Mouse (Mus musculus): ENCODE results near the gene Psma5. TPM values are rescaled to one million over a fixed set of nuclear protein-coding genes. Genes with fewer than 3 reads are reported as not detected.
A peak's percentile ranks its signal among the peaks of the same experiment; 100 is the strongest.
"Not testable (repeated sequence)": the region's sequence is repeated elsewhere in the genome, so short reads cannot be mapped to it uniquely, and the experiment has no call there.

Gene Psma5
- polyA plus RNA-seq, 1 experiment from 2014 or later = 278 TPM

DNA sequence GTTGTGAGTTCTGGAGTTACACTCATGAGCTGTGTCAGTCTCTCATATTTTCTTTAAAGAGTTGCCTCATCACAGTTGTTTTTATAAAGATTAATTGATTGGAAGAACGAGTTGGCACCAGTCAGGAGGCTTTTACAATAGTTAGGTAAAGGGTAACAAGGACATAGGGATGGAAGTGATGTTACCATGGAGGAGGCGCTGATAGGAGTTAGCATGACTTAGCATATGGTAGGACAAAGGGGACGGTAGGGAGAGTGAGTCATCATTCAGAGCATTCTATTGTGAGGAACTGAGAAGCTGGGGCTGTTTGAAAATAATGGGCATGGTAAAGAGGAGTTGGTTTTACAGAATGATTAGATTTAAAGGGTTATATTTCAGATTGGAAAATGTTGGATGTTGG is 2.6 kb downstream of the Psma5 start:
- H3K27ac ChIP-seq (ENCODE audit: low read length) = no peak overlapping the region
- no peak overlapping the region for H3K4me2 ChIP-seq (ENCODE audit: low read depth, low read length)
- WGBS = 71% methylated on average over 3 of the region's 3 CpGs
- H3K4me1 ChIP-seq (ENCODE audit: control insufficient read depth, insufficient read depth, low read length) = peaks cover 8% of the 10 kb centered on the region
- no peak for ATAC-seq
- no peak overlapping the region for H3K9ac ChIP-seq (ENCODE audit: low read depth, low read length)
- no peaks in the 10 kb centered on the region for H3K9me3 ChIP-seq (ENCODE audit: control insufficient read depth, low read length)
- H3K36me3 ChIP-seq (ENCODE audit: control insufficient read depth, insufficient read depth, low read length) = 0 out of 2 replicates have a peak, but pooled peaks cover 7% of the 10 kb centered on the region
- no peaks in the 10 kb centered on the region for H3K27me3 ChIP-seq (replicated peaks; ENCODE audit: control insufficient read depth, insufficient read depth, low read length)
- H3K4me3 ChIP-seq (ENCODE audit: low read length) = no peak overlapping the region

DNA sequence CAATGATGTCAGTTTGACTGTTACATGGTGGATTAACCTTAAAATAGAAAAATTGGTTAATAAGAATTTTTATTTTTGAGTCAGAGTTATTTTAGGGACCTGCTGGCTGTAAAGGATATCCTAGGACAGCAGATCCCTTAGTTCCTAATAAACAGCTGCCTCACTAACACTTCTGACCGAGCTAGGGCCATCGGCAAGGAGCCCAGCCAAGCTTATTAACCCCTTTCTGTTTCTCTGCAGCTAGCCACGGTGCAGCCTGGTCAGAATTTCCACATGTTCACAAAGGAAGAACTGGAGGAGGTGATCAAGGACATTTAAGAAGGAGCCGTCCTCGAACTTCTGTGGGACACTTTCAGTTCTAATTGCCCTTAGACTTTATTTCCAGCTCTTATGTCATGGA is 22.8 kb downstream of the Psma5 start:
- ATAC-seq; H3K27ac ChIP-seq (ENCODE audit: low read length); H3K4me3 ChIP-seq (ENCODE audit: low read length); H3K27me3 ChIP-seq (replicated peaks; ENCODE audit: control insufficient read depth, insufficient read depth, low read length); H3K9me3 ChIP-seq (ENCODE audit: control insufficient read depth, low read length); H3K9ac ChIP-seq (ENCODE audit: low read depth, low read length); H3K4me1 ChIP-seq (ENCODE audit: control insufficient read depth, insufficient read depth, low read length); H3K36me3 ChIP-seq (ENCODE audit: control insufficient read depth, insufficient read depth, low read length); H3K4me2 ChIP-seq (ENCODE audit: low read depth, low read length): not testable (repeated sequence)
- 67% methylated on average over 5 of the region's 5 CpGs for WGBS

DNA sequence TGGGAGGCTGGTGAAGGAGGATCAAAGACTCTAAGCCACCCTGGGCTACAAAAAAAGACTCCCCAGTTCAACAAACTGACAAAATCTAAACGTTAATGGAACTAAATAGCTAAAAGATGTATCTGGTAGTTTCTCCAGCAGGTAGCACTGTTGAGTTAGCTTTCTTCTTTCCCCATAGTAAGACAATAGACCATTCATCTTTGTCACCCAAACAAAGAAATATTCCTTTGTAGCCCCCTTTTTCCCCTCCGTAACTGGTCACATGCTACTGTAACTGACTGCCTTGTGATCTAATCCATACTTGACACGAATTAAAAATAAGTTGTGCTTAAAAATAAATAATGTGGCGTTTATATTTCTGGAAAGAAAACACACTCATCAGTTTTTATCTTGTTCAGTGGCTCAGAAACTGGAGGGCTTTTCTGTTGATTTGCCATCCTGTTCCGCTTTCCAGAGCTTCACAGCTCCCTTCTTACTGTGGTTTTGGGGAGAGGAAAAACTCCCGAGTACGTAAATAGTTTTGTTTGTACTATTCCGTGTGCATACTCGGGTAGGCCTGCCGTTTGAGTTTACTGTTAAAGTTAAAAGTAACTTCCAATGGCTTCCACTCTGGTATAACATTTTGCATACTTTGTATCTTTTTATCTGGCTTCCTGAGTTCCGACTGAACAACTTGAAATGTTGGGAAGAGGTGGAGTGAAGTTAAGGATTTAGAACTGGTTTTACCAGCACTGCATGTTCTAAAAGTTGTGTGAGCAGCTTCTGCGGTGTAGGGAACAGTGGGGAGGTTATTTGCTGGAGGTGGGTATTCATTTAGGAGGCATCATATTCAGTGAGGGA is 25.9 kb downstream of the Psma5 start:
- Histone ChIP-seq H3K9me3 (ENCODE audit: control insufficient read depth, low read length) (no peaks in the 10 kb centered on the region), H3K27ac (ENCODE audit: low read length) (peak overlapping the region; percentile 20; the same call in 1 of the 2 replicates), H3K9ac (ENCODE audit: low read depth, low read length) (0 out of 2 replicates have a peak overlapping the region, but pooled peaks have one; percentile 33), H3K27me3 (replicated peaks; ENCODE audit: control insufficient read depth, insufficient read depth, low read length) (no peaks in the 10 kb centered on the region; the same call in 1 of the 2 replicates), H3K4me1 (ENCODE audit: control insufficient read depth, insufficient read depth, low read length) (peaks cover 34% of the 10 kb centered on the region), H3K4me2 (ENCODE audit: low read depth, low read length) (peak overlapping the region; percentile 96), H3K4me3 (ENCODE audit: low read length) (peak overlapping the region; percentile 85; the same call in 1 of the 2 replicates), H3K36me3 (ENCODE audit: control insufficient read depth, insufficient read depth, low read length) (no peaks in the 10 kb centered on the region)
- ATAC-seq = no peak
- WGBS = 19% methylated on average over 12 of the region's 12 CpGs

DNA sequence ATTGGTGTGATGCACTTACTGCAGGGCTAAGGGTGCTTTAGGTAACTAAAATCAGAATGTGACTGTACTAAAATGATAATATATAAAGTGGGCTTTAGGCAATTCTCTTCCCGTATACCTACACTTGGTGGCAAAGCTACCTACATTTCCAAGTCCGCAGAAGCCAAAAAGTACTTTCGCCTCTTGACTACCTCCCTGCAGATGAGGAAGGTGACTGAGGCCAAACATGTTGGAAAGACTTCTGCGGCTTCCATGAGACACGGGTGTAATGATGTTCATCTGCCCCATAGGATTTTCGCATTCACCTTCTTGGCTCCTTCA is 26.5 kb downstream of the Psma5 start:
- H3K36me3 ChIP-seq (ENCODE audit: control insufficient read depth, insufficient read depth, low read length) = no peaks in the 10 kb centered on the region
- H3K27ac ChIP-seq (ENCODE audit: low read length) = peak overlapping the region; percentile 41; the same call in 1 of the 2 replicates
- WGBS = 13% methylated on average over 6 of the region's 6 CpGs
- peaks cover 39% of the 10 kb centered on the region for H3K4me1 ChIP-seq (ENCODE audit: control insufficient read depth, insufficient read depth, low read length)
- H3K4me2 ChIP-seq (ENCODE audit: low read depth, low read length) = peak overlapping the region; percentile 96
- H3K9me3 ChIP-seq (ENCODE audit: control insufficient read depth, low read length) = no peaks in the 10 kb centered on the region
- no peak for ATAC-seq
- H3K27me3 ChIP-seq (replicated peaks; ENCODE audit: control insufficient read depth, insufficient read depth, low read length) = no peaks in the 10 kb centered on the region; the same call in 1 of the 2 replicates
- H3K4me3 ChIP-seq (ENCODE audit: low read length) = peak overlapping the region; percentile 85
- H3K9ac ChIP-seq (ENCODE audit: low read depth, low read length) = peak overlapping the region; percentile 82

DNA sequence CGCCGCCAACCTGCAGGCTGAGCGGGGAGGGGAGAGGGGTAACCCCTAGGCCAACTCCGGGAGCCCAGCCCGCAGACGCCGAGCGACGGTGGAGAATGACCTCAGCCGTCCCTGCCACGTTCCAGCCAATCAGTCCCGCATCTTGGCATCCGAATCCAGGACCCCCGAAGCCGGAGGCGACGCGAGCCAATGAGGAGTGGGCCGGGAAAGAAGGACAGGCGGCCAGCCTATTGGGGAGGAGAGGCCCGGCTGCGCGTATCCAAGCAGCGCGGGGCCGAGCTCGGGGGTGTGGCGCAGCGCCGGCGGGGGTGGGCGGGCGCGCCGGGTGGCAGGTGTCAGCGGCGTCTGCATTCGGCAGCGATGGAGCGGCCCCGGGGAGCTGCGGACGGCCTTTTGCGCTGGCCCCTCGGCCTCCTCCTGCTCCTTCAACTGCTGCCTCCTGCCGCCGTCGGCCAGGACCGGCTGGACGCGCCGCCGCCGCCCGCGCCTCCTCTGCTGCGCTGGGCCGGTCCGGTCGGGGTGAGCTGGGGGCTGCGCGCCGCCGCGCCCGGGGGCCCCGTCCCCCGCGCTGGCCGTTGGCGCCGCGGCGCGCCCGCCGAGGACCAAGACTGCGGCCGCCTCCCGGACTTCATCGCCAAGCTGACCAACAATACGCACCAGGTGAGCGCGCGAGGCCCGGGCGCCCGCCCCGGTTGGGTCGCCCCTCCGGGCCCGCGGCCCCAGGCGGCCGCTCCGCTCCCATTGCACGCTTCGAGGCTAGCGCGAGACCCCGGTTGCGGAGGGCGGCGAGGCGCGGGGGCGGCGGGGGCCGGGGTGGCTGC is 27.3 kb downstream of the Psma5 start, which contains the start of gene Sort1:
Gene Sort1, plus strand, starts transcription at position 302 of the 821 bp plus-strand sequence.
- no peaks in the 10 kb centered on the region for H3K36me3 ChIP-seq (ENCODE audit: control insufficient read depth, insufficient read depth, low read length)
- peaks cover 46% of the 10 kb centered on the region for H3K4me1 ChIP-seq (ENCODE audit: control insufficient read depth, insufficient read depth, low read length)
- WGBS = under 1% methylated on average over 89 of the region's 109 CpGs
- H3K9ac ChIP-seq (ENCODE audit: low read depth, low read length) = peak within 1 kb of the TSS; percentile 82
- peak within 1 kb of the TSS; percentile 41 for H3K27ac ChIP-seq (ENCODE audit: low read length)
- peak within 1 kb of the TSS; percentile 96 for H3K4me2 ChIP-seq (ENCODE audit: low read depth, low read length)
- no peaks in the 10 kb centered on the region for H3K9me3 ChIP-seq (ENCODE audit: control insufficient read depth, low read length)
- H3K27me3 ChIP-seq (replicated peaks; ENCODE audit: control insufficient read depth, insufficient read depth, low read length) = no peaks in the 10 kb centered on the region; the same call in 1 of the 2 replicates
- ATAC-seq = peak; percentile 95
- H3K4me3 ChIP-seq (ENCODE audit: low read length) = peak within 1 kb of the TSS; percentile 85

DNA sequence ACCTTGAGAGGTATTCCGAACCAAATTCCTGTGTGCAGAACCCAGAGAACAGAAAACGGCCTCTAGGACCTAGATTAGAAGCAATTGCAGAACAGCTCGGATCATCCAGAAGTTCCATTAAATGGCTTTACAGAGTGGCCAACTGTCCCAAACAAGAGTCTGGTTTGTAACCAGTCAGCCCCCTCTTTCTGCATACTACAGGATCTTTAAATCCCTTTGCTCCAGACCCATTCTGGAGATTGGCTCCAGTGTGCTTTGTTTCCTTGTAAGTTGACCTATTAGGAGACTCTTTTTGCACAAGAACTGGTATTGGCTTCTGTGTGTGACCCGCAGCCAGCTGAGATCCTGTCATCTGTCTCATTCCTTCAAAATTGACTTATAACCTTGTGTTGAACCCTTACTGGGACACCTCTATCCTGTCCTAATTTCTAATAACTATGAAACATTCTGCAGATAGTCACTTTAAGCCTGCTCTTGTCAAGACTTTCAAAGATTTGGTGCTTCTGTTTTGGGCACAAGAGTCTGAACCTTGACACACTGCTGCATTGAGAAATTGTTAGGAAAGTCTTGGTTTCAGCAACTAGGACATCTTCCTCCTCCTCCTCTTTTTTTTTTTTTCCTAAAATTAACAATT is 28.5 kb downstream of the Psma5 start:
- no peak for ATAC-seq
- WGBS = 55% methylated on average over 4 of the region's 4 CpGs
- peaks cover 48% of the 10 kb centered on the region for H3K4me1 ChIP-seq (ENCODE audit: control insufficient read depth, insufficient read depth, low read length)

DNA sequence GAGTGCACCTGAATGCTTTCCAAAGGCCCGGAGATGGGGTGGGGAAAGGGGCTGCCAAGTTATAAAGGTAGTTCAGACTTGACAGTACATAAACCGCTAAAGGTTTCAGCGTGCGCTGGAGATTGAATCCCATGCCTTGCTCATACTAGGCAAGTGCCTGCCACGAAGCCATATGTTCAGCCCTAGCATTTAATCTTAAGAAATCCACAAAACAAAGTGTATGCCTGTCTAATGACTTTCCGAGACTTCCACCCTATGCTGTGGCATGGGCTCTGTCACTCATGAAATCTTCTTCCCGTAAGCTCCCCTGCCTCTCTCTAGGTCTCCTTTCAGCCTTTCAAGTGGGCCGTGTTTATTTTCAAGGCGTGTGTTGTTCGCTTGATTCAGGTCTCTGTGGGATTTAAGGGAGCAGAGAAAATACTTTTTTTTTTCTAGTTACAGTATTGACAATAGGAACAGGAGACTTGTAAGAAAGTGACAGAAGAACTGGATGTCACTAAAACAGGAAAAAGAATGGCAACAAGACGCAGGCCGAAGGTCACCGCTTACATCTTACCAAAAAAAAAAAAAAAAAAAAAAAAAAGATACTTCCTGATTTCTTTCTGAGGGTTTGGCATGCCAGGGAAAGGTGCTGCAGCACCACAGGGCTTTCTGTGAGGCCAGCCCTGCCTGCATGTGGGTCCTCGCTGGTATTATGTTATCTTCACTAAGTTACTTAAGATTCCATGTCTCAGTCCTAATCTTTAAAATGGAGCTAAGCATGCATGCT is 30.1 kb downstream of the Psma5 start:
- Histone ChIP-seq H3K27me3 (replicated peaks; ENCODE audit: control insufficient read depth, insufficient read depth, low read length) (no peaks in the 10 kb centered on the region; the same call in 1 of the 2 replicates), H3K4me1 (ENCODE audit: control insufficient read depth, insufficient read depth, low read length) (peaks cover 48% of the 10 kb centered on the region), H3K4me3 (ENCODE audit: low read length) (no peak overlapping the region), H3K4me2 (ENCODE audit: low read depth, low read length) (no peak overlapping the region), H3K9me3 (ENCODE audit: control insufficient read depth, low read length) (no peaks in the 10 kb centered on the region), H3K27ac (ENCODE audit: low read length) (peak overlapping the region; percentile 64), H3K36me3 (ENCODE audit: control insufficient read depth, insufficient read depth, low read length) (no peaks in the 10 kb centered on the region), H3K9ac (ENCODE audit: low read depth, low read length) (0 out of 2 replicates have a peak overlapping the region, but pooled peaks have one; percentile 35)
- 50% methylated on average over 14 of the region's 14 CpGs for WGBS
- ATAC-seq = no peak

More for the DNA sequence above, 28.5 kb downstream of the Psma5 start:
- Histone ChIP-seq H3K9me3 (ENCODE audit: control insufficient read depth, low read length) (no peaks in the 10 kb centered on the region), H3K27ac (ENCODE audit: low read length) (no peak overlapping the region), H3K9ac (ENCODE audit: low read depth, low read length) (peak overlapping the region; percentile 82; the same call in 1 of the 2 replicates), H3K4me2 (ENCODE audit: low read depth, low read length) (peak overlapping the region; percentile 96), H3K27me3 (replicated peaks; ENCODE audit: control insufficient read depth, insufficient read depth, low read length) (no peaks in the 10 kb centered on the region; the same call in 1 of the 2 replicates), H3K4me3 (ENCODE audit: low read length) (peak overlapping the region; percentile 85), H3K36me3 (ENCODE audit: control insufficient read depth, insufficient read depth, low read length) (no peaks in the 10 kb centered on the region)

DNA sequence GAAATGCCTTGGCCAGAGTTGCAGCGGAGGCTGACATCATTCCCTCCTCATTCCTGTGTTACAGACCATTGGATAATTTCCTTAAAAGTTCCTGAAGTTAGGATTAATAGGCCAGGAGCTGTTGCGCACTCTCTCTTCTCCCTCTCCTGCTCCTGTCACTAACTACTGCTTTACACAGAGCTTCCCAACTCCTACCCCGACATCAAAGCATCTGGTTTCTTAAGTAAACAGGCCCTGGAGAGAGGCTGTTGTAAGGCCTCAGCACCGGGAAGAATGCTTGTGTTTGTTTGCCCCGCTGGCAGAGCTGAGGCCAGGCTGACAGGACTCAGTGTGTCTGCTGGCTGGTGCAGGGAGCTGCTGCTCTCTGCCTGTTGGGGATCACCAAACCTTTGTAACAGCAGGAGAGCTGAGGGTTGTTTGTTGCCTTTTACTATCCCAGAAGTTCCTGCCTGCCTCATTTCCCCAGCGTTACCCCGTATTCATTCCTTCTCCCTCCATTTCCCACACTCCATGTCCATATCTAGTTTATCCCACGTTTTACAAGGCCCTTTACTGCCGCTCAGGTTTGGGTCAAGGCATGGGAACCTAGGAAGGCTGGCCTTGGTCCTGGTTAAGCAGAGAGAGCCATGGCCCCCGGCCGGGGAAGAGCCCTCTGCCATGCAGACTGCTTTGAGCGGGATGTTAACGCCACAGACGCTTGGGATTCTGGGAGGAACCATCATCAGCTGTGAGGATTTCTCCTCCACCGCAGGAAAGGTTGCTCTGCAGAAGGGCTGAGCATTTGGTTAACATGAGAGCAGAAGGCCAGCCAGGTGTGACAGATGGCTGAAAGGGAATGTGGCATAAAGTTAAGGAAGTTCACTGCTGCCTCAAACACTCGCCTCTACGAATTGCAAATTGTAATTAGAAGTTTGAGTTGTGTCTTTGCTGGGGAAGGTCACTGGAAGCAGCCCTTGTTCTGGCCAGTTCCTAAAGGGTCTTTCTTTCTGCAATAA is 31.4 kb downstream of the Psma5 start:
- peak; percentile 25 for ATAC-seq
- Histone ChIP-seq H3K9ac (ENCODE audit: low read depth, low read length) (peak overlapping the region; percentile 47), H3K27me3 (replicated peaks; ENCODE audit: control insufficient read depth, insufficient read depth, low read length) (no peaks in the 10 kb centered on the region; the same call in 1 of the 2 replicates), H3K27ac (ENCODE audit: low read length) (peak overlapping the region; percentile 64), H3K36me3 (ENCODE audit: control insufficient read depth, insufficient read depth, low read length) (no peaks in the 10 kb centered on the region), H3K4me1 (ENCODE audit: control insufficient read depth, insufficient read depth, low read length) (peaks cover 41% of the 10 kb centered on the region), H3K9me3 (ENCODE audit: control insufficient read depth, low read length) (no peaks in the 10 kb centered on the region), H3K4me2 (ENCODE audit: low read depth, low read length) (0 out of 2 replicates have a peak overlapping the region, but pooled peaks have one; percentile 7), H3K4me3 (ENCODE audit: low read length) (no peak overlapping the region)
- 31% methylated on average over 17 of the region's 17 CpGs for WGBS

All from intestine, embryonic 16.5 days (tissue).